Mouse (Mus musculus) heart, postnatal 36 days (tissue): ENCODE measurements around the gene Pdcd1lg2. TPM values are rescaled to one million over a fixed set of nuclear protein-coding genes. Genes with fewer than 3 reads are reported as not detected.

Experiments
- DNase-seq, 2 experiments: peaks; one replicate each; pipeline ENCODE4 v3.0.0; 2021 to 2022
- intact Hi-C: fragments of 180-260 bp; cut with DNase I; formaldehyde crosslinking; loops from one replicate; pipeline ENCODE4 v1.15.1; 2025
- total RNA-seq, 2 experiments: library from RNA; stranded (reverse); gene quantifications; 2 replicates each; pipeline ENCODE4 v1.2.3; 2021

Gene Pdcd1lg2
- total RNA-seq, 2 experiments from 2014 or later, result not detected

DNA sequence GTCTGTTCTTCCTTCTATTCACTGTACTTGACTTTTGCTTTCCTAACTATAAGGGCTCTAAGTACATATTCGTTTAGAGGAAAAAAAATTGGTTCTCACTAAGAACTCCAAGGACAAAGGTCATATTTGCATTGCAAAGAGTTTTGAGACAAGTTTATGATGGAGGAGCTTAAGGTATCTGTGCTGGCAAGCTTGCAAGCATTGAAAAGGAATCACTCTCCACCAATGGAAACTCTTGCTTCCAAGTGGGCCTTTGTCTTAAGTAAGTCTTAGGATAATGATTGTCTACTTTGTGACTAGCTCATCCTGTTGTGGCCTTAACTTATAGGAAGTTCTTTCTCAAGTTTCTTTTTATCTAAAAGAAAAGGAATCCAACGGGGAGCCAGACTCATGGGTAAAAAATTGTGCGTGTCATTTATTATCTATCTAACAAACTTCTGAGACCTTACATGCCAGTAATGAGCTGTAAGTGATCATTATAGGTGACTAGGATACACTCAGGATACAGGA, 5.7 kb downstream of the Pdcd1lg2 start:
- intact Hi-C loops, result loop anchor here (5.0 kb wide), 2 partner anchors 44 to 56 kb away; no protein-coding TSS in a partner anchor
- no peak for DNase-seq

- no peak for DNase-seq
- intact Hi-C loops, result loop anchor here (5.0 kb wide), 2 partner anchors 45 to 55 kb away; no protein-coding TSS in a partner anchor
Observed at GRCm38 (mm10) chr19:29417188-29417587, 6.5 kb downstream of the Pdcd1lg2 start.

GRCm38 (mm10) chr19:29417894-29418293, 7.2 kb downstream of the Pdcd1lg2 start:
- intact Hi-C loops, result loop anchor here (5.0 kb wide), 2 partner anchors 46 to 54 kb away; no protein-coding TSS in a partner anchor
- DNase-seq, result no peak

DNA sequence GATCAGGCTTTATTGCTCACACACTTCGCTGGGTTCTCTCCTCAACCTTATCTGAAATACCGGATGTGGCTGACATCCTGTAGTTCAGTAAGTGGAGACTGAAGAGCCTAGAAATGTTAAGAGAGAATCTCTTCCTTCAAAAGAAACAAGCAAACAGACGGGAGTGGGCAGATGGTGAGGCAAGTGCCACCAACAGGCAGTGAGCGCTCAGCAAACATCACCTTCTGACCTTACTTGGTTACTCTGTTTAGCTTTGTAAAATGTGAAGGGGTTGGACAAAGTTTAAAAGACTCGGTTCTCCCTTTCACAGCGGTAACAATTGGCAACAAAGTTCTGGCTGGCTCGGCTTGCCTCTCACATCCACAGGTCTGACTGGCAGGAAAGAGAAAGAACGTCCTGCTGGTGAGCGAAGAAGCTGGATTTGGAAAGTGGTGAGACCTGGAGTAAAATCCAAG, 8.0 kb downstream of the Pdcd1lg2 start:
- intact Hi-C loops, result loop anchor here (5.0 kb wide), 2 partner anchors 46 to 54 kb away; no protein-coding TSS in a partner anchor
- DNase-seq, result peak in 1 of 2 experiments; percentile 21

DNA sequence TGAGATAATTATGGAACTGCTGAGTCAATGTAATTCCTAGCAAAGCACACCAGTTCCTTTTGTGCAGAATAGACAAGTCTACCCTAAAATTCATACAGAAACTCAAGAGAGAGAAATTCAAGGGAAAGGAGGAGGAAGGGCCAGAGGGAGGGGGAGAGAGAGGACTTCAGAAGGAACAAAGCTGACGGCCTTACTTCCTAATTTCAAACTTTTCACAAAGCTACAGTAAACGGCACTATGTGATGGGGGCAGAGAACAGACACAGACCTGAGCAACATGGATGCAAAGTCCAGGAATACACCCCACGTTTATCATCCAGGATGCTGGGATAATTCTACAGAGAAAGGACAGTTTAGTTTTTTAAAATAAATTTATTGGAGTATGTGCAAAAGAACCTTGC, 8.8 kb downstream of the Pdcd1lg2 start:
- intact Hi-C loops, result loop anchor here (5.0 kb wide), 2 partner anchors 47 to 53 kb away; no protein-coding TSS in a partner anchor
- DNase-seq, result no peak

DNA sequence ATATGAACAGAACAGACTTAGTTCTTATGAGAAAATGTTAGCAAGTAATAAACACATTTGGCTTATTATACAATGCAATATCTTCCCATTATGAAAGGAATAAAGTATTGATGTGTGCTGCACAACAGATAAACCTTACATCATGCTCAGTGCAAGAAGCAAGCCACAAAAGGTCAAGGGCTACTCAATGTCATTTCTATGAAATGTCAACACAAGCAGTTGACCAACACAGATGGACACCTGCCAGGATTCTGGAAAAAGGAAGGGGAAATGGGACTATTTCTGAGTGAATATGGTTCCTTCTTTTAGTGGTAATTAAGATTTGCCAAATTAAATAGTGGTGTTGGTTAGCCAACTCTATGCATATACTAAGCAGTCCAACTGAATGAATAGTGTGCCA, 9.2 kb downstream of the Pdcd1lg2 start:
- DNase-seq, result no peak
- intact Hi-C loops, result loop anchor here (5.0 kb wide), 2 partner anchors 48 to 52 kb away; no protein-coding TSS in a partner anchor

DNA sequence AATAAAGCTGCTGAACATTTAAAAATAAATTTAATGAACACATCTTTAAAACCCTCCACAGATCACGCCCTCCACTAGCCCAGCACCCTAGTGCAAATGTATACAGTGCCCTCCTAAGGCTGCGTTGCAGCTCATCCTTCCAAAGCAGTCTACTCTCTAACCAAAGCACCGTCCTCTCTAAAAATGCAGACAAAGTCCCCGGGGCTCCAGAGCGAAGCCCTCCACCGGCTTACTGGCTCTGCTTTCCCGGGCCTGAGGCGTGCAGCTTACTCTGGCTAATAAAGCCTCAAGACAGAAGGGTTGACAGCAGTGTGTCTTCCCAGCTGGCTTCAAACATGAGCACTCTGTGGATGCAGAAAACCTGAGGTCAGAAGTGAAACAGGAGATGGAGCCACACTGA, 9.7 kb downstream of the Pdcd1lg2 start:
- intact Hi-C loops, result no loop called here
- DNase-seq, result no peak

DNA sequence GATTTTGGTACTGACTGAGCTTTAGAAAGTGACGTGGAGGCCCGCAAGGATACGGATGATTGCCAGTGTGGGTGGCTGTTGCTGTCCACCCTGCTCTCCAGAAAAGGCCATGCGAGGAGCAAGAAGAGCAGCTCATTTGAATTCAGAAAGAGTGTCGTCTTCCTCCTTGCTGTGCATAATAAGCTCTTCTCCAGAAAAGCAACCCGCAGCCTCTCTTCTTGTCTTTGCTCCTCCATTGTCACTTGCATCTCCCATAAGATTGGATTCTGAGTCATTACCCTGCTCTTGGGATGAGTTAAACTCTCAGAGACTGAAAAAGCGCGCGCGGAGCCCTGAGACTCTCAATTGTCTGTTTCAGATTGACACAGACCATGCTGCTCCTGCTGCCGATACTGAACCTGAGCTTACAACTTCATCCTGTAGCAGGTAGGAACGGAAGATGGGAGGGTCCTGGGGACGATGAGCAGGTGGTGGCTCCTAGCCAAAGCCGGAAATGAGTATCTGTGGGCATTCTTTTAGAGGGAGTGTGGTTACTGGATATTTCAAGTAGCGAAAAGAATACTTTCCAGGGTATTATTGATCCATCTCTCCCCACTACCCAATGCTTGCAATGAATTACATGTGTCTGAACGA, 11.4 kb downstream of the Pdcd1lg2 start:
- intact Hi-C loops, result no loop called here
- DNase-seq, result no peak

- intact Hi-C loops, result no loop called here
- DNase-seq, result no peak
Observed at GRCm38 (mm10) chr19:29422796-29423195, 12.1 kb downstream of the Pdcd1lg2 start.

DNA sequence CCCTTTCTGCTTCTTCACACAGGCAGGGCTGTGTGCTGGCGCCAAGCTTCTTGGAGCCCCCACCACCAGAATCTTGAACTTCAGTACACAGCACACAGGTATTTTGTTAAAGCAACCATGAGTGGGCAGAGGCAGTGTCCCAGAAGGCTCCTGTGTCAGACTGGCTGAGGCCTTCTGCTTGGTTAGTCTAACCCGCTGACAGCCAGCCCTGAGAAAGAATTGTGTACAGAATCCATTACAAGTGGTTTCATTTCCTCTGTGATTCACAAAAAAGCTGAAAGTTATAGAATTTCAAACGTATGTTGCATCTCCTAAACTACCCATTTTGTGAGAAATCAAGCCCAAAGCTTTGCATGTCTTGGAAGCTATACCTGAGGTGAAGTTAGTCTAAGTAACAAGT, 19.8 kb downstream of the Pdcd1lg2 start:
- intact Hi-C loops, result no loop called here
- no peak for DNase-seq

GRCm38 (mm10) chr19:29430953-29431352, 20.2 kb downstream of the Pdcd1lg2 start:
- intact Hi-C loops, result no loop called here
- no peak for DNase-seq

- intact Hi-C loops, result no loop called here
- no peak for DNase-seq
Observed at GRCm38 (mm10) chr19:29436793-29437479, 26.2 kb downstream of the Pdcd1lg2 start.

GRCm38 (mm10) chr19:29437849-29438248, 27.1 kb downstream of the Pdcd1lg2 start:
- no peak for DNase-seq
- intact Hi-C loops, result no loop called here

DNA sequence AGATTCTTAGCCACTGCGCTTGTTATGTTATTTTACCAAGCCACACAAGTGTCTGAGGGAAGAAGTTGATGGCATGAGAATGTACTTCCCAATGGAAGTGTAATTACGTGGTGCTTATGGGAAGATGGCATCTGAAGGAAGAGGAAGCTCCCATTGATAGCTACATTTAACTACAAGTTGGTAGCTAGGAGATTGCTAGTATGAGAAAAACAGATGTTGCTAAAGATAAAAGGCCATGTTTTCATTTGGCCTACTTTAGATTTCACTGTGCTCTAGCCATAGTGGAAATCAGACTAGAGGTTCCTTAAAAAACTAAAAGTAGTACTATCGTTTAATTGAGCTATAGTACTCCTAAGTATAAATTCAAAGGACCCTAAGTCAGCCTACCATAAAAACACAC, 28.5 kb downstream of the Pdcd1lg2 start:
- no peak for DNase-seq
- intact Hi-C loops, result no loop called here

- no peak for DNase-seq
- intact Hi-C loops, result loop anchor here (2.0 to 10.0 kb wide), 2 partner anchors 22 to 122 kb away; no protein-coding TSS in a partner anchor
Observed at GRCm38 (mm10) chr19:29442492-29442891, 31.8 kb downstream of the Pdcd1lg2 start.

- DNase-seq, result no peak
- intact Hi-C loops, result loop anchor here (1.0 to 10.0 kb wide), 2 partner anchors 57 to 120 kb away; no protein-coding TSS in a partner anchor
Observed at GRCm38 (mm10) chr19:29444364-29444763, 33.6 kb downstream of the Pdcd1lg2 start.

- DNase-seq, result no peak
Observed at GRCm38 (mm10) chr19:29448373-29448772, 37.7 kb downstream of the Pdcd1lg2 start.

DNA sequence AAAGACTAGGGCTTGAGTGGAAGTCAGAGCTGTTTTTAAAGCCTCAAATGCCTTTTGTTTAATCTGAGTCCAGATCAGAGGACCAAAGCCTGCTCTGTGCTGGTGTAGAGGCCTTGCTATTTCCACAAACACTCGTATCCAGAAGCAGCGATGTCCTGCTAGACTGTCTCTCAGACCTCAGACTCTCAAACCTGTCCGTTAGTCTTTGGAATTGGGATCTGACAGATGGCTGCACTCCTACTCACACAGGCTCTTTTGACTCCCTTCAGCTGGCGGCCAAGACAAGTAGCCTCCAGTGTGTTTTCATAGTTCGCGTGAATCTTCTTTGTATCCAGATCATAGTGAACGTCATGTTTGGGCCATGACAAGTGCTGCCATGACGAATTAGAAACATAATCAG, 39.7 kb downstream of the Pdcd1lg2 start:
- intact Hi-C loops, result no loop called here
- DNase-seq, result no peak

More at GRCm38 (mm10) chr19:29448373-29448772, 37.7 kb downstream of the Pdcd1lg2 start:
- intact Hi-C loops, result loop anchor here (10.0 kb wide), 1 partner anchor 116 kb away; no protein-coding TSS in a partner anchor

DNA sequence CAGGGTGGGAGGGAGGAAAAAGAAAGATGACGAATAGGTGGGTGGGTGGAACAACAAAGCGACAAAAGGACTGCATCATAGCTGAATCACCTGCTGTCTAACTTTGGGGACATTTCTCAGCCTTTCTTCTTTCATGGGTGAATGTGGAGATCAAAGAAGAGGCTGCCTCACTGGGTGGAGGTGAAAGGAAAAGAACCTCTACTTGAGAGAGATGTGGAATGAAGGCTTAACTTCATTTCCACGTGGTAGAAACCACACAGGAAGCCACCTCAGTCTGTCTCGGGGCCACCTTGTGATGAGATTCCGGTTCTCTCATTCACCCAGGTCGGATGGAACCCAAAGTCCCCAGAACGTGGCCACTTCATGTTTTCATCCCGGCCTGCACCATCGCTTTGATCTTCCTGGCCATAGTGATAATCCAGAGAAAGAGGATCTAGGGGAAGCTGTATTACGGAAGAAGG, 43.5 kb downstream of the Pdcd1lg2 start:
- no peak for DNase-seq
- intact Hi-C loops, result no loop called here

GRCm38 (mm10) chr19:29455156-29455555, 44.4 kb downstream of the Pdcd1lg2 start:
- intact Hi-C loops, result no loop called here
- no peak for DNase-seq

GRCm38 (mm10) chr19:29457982-29458381, 47.3 kb downstream of the Pdcd1lg2 start:
- intact Hi-C loops, result no loop called here
- DNase-seq, result no peak
